Mouse (Mus musculus): ENCODE measurements at regions not wholly inside any gene's neighbourhood (a gene's known extent, or its start where the extent isn't known, plus 50 kb on each side); places are given as distances from the start of the nearest gene placed in this dataset.
"Not testable (repeated sequence)": the region's sequence is repeated elsewhere in the genome, so short reads cannot be mapped to it uniquely, and the experiment has no call there.

- DNase-seq, result no peak
Observed at GRCm38 (mm10) chr2:72619446-72619845, 143.5 kb downstream of the Cdca7 start.

DNA sequence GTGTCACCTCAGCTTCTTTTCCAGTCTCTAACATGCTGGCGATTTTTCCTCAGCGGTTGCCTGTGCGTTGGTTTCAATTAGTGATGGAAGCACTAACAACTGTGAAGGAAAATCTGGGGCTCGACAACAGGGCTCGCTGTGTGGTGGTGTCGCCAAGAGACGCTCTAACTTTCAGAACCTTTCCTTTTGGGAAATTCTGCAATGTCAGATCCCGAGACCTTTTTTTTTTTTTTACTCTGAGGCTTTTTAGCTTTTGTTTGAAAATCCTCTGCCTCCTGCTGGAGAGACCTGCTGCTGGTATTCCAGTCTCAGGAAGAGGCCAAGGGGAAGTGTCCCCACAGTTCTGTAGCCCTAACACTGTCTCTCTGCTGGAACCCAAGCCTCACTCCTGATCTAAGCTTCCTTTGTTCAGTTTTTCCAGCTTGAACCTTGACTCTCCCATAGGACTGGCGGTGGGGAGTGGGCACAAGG lies 144.3 kb downstream of the Cdca7 start:
- no peak for DNase-seq

- no peak for DNase-seq
Observed at GRCm38 (mm10) chr2:72627915-72628314, 152.0 kb downstream of the Cdca7 start.

DNA sequence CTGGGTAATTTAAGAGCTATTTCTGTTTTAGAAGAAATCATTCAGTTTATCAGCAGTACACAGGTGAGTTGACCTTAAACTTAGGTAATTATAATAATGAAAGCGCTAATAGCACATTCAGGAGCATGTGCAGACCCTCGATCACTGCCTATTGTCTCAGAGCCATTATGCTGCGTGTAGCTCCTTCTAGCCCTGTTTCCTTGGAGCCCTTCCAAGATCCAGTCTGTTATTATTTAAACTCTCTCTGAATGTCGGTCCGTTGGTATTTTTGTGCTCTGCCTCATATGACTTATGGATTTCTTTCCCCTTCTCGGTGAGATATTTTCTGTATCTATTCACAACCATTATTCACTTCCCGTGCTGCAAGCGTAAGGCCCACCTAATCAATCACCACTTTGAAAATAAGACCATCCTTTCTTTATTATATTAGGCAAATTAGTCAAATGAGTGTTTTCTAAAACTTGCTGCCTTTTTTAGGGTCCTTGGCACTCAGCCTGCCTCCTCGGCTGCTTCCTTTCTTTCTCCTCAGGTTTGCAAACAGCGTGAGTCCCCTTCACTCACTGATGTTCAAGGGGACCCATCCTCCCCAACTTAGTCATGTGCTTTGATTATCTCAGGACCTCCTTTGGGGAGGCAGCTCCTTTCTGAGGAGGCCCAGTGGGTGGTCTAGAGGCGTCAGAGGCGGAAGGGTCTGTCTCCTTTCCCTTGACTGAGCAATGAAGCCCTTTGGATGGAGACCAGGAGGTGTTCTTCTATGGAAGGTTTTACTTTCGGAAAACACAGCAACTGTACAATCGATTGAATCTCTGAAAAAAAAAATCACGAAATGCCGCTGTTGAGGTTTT lies 152.9 kb downstream of the Cdca7 start:
- no peak for DNase-seq

DNA sequence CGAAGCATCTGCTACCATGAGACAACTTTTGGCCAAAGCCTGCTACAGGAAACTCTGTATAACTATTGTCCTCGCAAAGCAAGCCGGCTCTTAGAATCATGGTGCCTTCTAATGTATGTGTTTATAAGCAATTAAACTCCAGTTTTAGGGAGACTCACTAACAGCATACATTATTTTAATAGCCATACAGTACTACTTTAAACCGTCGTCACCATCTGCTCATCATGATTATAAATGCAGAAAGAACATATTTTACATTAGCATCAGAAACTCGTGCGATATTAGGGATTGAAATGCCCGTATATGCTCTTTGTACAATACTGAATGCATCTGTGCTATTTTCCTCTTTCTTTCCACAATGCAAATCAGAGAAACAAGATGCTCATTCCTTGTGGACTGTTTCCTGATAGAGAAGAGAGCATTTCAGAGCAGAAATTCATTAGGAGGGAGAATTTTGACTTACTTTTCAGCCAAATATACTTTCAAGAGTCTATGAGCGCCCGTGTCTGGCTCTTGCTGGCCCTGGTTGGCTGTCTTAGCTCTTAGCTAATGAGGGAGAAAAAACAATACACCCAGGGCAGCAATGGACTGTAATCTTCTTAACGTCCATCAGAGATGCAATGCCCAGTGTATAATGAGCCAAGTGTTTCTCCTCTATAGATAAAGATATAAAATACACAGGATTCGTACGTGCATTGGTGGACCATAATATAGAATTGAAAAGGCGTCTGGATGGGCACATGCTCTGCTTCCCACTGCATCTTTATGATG lies 153.9 kb downstream of the Cdca7 start:
- no peak for DNase-seq

DNA sequence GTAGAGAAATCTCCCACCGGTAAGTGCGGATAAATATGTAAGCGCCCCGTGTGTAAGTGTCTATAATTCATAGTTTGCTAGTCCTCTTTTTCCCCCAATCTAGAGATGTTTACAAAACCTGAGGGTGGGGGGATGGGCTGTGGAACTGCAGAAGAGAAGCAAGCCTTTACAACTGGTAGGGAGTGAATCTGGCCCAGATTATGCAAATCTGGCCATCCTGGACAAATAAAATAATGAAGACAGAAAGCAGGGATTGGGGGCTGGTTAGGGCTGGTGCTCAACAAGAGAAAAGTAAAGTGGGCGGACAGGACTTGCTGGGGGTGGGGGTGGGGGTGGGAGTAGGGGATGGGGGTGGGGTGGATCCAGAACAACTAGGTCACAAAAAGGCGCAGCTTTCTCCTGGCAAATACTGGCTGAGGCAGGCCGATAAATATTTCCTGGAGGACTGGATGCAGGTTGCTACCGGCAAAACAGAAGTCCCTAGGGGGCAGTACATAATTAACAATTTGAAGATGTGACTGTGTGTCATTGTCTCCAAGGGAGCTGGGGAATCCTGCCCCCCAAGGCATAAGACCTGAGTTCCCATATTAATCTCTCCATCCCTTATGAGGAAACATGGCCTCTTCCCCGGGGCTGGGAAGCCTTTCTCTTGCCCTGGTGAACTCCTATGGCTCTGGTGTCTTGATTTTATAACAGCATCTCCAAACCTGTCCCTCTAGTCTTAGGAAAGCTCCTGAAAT lies 162.1 kb downstream of the Cdca7 start:
- DNase-seq, result no peak

GRCm38 (mm10) chr2:72639022-72639421 lies 163.1 kb downstream of the Cdca7 start:
- no peak for DNase-seq

DNA sequence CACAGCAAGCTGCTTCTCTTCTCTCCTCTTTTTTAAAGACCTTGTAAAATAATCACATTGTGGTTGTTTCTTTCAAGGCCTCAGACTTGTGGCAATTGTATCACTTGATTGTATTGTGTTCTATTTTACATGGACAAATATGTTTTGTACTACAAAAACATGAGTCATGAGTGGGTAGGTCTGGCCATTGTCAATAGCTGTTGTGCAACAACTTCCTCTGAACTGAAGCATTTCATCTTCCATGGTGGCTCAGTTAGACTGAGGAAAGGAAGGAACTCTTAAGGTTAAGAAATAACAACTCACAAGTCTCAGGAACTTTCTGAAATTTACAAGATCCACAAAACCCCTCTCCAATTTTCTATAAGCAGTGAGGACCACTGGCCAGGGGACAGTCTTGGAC lies 165.3 kb downstream of the Cdca7 start:
- no peak for DNase-seq

DNA sequence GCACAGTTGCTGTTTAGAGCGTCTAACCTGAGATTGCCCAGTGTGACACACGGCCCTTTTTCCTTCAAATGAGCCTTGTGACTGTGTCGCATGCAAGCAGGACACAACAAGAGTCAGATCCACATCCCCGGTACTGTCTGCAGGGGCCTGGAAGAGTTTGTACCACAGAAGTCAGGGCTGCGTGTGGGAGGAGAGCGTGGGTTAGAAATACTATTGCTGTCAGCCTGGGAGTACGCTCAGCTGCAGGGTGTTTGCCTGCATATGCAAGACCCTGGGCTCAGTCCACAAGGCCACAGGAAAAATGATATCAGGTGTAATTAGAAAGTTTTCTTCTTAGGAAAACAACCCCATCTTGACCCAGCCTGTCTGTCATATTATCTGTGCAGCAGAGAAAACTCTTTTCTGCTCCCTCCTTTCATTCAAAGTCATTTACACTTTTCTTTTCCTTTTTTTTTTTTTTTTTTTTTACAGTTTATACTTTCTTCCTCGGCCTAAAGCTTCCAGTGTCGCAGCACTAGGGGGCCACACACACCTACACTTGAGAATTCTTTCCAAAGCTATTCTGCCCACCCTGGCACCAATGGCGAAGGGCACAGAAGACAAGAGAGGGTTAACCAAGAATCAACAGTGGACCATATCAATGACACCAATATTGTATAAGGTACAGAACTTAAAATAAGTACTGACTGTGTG lies 168.3 kb downstream of the Cdca7 start:
- DNase-seq, result no peak

- no peak for DNase-seq
Observed at GRCm38 (mm10) chr2:72647642-72648041, 171.7 kb downstream of the Cdca7 start.

DNA sequence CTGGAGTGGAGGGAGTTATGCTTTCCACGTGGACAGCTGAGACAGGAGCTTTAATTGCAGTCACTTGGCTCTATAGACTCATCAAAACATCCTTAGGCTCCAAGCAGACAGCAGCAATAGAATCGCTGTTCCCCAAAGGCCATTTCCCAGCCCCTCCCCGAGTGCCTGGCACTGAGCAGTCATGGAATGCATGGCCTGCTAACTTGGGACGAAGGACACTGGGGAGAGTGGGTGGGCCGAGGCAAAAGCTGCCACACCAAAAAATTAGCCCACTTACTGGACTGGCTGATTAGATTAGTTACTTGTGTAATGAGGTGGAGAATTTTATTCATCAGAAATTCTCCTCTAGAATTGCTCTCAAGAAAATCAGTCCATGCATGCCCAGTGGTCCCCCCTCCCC lies 172.3 kb downstream of the Cdca7 start:
- no peak for DNase-seq

GRCm38 (mm10) chr2:72655864-72656263 lies 179.9 kb downstream of the Cdca7 start:
- DNase-seq, result no peak

- DNase-seq, result no peak
Observed at GRCm38 (mm10) chr2:72657101-72657920, 181.4 kb downstream of the Cdca7 start.

- no peak for DNase-seq
Observed at GRCm38 (mm10) chr2:72662396-72662795, 186.4 kb downstream of the Cdca7 start.

GRCm38 (mm10) chr2:72662979-72663780 lies 187.2 kb downstream of the Cdca7 start:
- DNase-seq, result no peak

- DNase-seq, result not testable (repeated sequence)
Observed at GRCm38 (mm10) chr2:72667396-72667795, 191.4 kb downstream of the Cdca7 start.

DNA sequence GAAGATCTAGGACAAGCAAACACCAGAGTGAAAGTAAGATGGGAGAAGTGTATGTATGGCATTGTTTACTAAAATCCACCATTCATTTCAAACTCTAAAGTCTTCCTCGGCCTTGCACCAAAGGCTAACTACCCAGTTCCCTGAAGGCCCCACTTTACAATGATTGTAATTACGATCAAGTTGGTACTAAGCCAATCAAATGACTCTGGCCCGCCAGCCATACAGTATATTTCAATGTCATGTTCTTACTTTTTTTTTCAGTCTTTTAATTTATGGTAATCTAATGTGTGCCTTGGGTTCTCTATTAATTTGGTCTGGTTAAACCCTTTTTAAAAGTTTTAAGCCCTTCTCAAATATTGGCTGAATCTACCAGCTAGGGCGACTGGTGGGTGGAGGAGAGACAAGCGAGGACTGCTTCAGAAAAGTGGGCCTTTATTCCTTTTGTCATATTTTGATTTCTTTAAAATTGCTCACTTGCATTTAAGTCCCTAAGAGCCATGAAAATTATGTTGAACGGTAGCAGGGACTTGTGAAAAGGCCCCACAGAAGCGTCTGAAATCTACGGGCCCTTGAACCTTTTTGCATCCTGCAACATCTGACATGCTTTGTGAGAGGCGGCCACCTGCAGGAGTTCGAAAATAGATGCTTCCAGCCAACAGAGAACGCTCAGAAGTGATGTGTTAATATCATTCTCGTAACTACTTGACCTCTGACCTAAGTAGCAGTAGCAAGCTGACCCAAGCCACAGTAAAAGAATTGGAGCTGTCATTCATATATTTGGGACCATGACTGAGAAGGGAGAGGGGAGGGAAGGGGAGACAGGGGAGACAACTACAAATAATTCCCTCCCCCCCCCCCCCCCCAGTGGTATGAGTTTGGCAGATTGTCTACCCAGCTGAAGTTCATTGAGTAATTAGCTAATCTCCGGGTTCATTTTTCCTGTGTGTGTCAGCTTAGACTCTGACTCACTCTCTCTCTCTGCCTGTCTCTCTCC lies 197.2 kb downstream of the Cdca7 start:
- no peak for DNase-seq

DNA sequence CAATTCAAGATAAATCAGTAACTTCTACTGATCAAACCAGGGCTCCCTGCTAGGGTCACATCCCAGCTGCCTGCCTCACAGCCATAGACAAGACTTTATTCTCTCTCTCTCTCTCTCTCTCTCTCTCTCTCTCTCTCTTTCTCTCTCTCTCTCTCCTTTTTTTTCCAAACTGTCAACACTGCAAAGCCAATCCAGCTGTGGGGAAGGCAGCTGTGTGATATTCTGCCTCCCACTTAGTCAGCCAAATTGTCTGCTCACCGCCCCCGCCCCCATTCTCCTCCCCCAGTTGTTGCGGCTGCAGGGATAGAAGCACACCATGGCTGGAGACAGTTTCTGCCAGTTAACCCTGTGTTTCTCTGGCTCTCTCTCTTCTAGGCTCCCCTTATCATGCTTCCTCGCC lies 198.3 kb downstream of the Cdca7 start:
- no peak for DNase-seq

GRCm38 (mm10) chr2:72674856-72675440 lies 199.0 kb downstream of the Cdca7 start:
- no peak for DNase-seq
